Mouse (Mus musculus) stomach, postnatal 0 days (tissue): ENCODE results near the gene Rgs3.

Experiments used
- CTCF ChIP-seq: IDR thresholded peaks from 2 replicates; pipeline ENCODE4 v1.5.1; 2016; ENCODE audit warnings: antibody characterized with exemption, low read depth, mild to moderate bottlenecking, moderate library complexity
- EP300 ChIP-seq: optimal IDR thresholded peaks from 2 replicates; pipeline ENCODE3; 2016; ENCODE audit warnings: antibody characterized with exemption

DNA sequence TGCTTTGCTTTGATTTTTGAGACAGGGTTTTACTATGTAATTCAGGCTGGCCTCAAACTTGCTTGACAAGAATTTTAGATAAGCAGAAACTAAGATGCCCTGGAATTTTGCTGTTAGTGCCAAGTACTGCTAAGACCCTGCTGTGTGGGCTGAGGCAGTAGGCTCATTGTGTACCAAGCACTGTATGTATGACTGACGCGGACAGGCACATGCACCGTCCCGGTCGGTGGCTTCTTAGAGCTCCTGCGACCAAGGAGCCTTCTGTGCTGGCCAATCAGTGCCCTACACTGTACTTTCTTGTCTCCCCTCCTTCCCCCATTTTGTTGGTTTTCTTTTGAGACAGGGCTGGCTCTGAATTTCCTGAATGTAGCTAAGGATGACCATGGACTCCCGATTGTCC is 44.7 kb upstream of the Rgs3 start:
- no peak for TF ChIP-seq CTCF
- TF ChIP-seq EP300 = no peak
